Mouse (Mus musculus) olfactory bulb, adult 2 months (tissue): ENCODE data around the gene Pdcd10.

Source experiments
- CTCF ChIP-seq: fragments of 200-500 bp; IDR thresholded peaks from 2 replicates; pipeline ENCODE4 v1.5.1; 2012; ENCODE audit warnings: low read depth, mild to moderate bottlenecking, low read length, moderate library complexity; ENCODE audit not compliant: insufficient read depth
- POLR2A ChIP-seq: fragments of 200-500 bp; IDR thresholded peaks from 2 replicates; pipeline ENCODE4 v1.6.1; 2012; ENCODE audit warnings: mild to moderate bottlenecking, low read depth, low read length, moderate library complexity; ENCODE audit not compliant: insufficient read depth

- TF ChIP-seq POLR2A: no peak
- TF ChIP-seq CTCF: no peak
These were observed 35.3 kb downstream of the Pdcd10 start for GRCm38 (mm10) chr3:75521314-75521713.
